ENCODE assay signal across 10 mouse cellular contexts in genomic region chr3:122460848-122461511, GRCm38 (mm10).
DNase-seq lines count a peak whose midpoint lies in the region; ATAC-seq and TF ChIP-seq lines count a peak whose summit lies in the region.
"Had no signal": no experiment of that assay in that cellular context is flagged by ENCODE, and none has a peak within 500 bp of the region (broad histone marks: within the 10 kb centered on the region; RNA-seq: fewer than 3 reads in every experiment).

No protein-coding gene starts in this region.

- no peak overlapping the region for H3K4me2 ChIP-seq in hindbrain, embryonic 11.5 days (replicated peaks; ENCODE audit: low read depth, low read length)
- peak overlapping the region; percentile 14; the same call in 1 of the 2 replicates for H3K4me2 ChIP-seq in midbrain, embryonic 11.5 days
- H3K4me2 ChIP-seq in heart, embryonic 12.5 days = no peak overlapping the region

- H3K36me3 ChIP-seq in hindbrain, embryonic 11.5 days (ENCODE audit: control insufficient read depth, insufficient read depth, low read length) = no peaks in the 10 kb centered on the region
- no peaks in the 10 kb centered on the region for H3K36me3 ChIP-seq in midbrain, embryonic 11.5 days (ENCODE audit: control insufficient read depth, insufficient read depth, low read length)
- H3K36me3 ChIP-seq in heart, embryonic 12.5 days = no peaks in the 10 kb centered on the region

- intact Hi-C loops in gastrocnemius, adult 2 months (cut with DNase I) = loop anchor here (5.0 kb wide), 1 partner anchor 39 kb away; no protein-coding TSS in a partner anchor
- intact Hi-C loops in gastrocnemius, postnatal 36 days (cut with DNase I) = loop anchor here (5.0 kb wide), 1 partner anchor 39 kb away; no protein-coding TSS in a partner anchor

- H3K9ac ChIP-seq in hindbrain, embryonic 11.5 days (ENCODE audit: low read depth, low read length) = peak overlapping the region; percentile 42
- peak overlapping the region; percentile 33; the same call in 1 of the 2 replicates for H3K9ac ChIP-seq in midbrain, embryonic 11.5 days (ENCODE audit: low read length)
- H3K9ac ChIP-seq in heart, embryonic 12.5 days = no peak overlapping the region

- no peak for DNase-seq in gastrocnemius, adult 2 months
- DNase-seq in gastrocnemius, postnatal 36 days = no peak
- DNase-seq in embryo, embryonic 11 days = peak; percentile 66
- DNase-seq in hindbrain, embryonic 11.5 days (ENCODE audit: low spot score) = peak; percentile 56
- DNase-seq in midbrain, embryonic 11.5 days (ENCODE audit: low spot score, missing footprints) = peak; percentile 95
- no peak for DNase-seq in left cerebral cortex, adult 18-20 months (ENCODE audit: low spot score in 2 of 2)
- no peak for DNase-seq in natural killer cell, adult 2 months (ENCODE audit: low spot score in 2 of 2)
- DNase-seq: adrenal gland, postnatal 36 days; heart, postnatal 4 days had no signal

- no peaks in the 10 kb centered on the region for H3K9me3 ChIP-seq in hindbrain, embryonic 11.5 days (ENCODE audit: control insufficient read depth, low read length)
- no peaks in the 10 kb centered on the region for H3K9me3 ChIP-seq in midbrain, embryonic 11.5 days (ENCODE audit: control insufficient read depth, low read length)
- no peaks in the 10 kb centered on the region for H3K9me3 ChIP-seq in heart, embryonic 12.5 days (replicated peaks)

- no peaks in the 10 kb centered on the region for H3K27me3 ChIP-seq in hindbrain, embryonic 11.5 days (ENCODE audit: control insufficient read depth, insufficient read depth, low read length)
- no peaks in the 10 kb centered on the region for H3K27me3 ChIP-seq in midbrain, embryonic 11.5 days (ENCODE audit: control insufficient read depth, insufficient read depth, low read length)
- H3K27me3 ChIP-seq in heart, embryonic 12.5 days (replicated peaks) = peaks cover 71% of the 10 kb centered on the region

- no peak for TF ChIP-seq CTCF in gastrocnemius, adult 2 months (IDR thresholded peaks at IDR 0.05)

- peak overlapping the region; percentile 6; the same call in 1 of the 2 replicates for H3K27ac ChIP-seq in gastrocnemius, adult 2 months
- peak overlapping the region; percentile 88 for H3K27ac ChIP-seq in hindbrain, embryonic 11.5 days (ENCODE audit: low read depth, low read length)
- peak overlapping the region; percentile 80 for H3K27ac ChIP-seq in midbrain, embryonic 11.5 days (ENCODE audit: low read depth, low read length)
- H3K27ac ChIP-seq in heart, embryonic 12.5 days (ENCODE audit: poor library complexity, severe bottlenecking) = no peak overlapping the region

- peak; percentile 72 for ATAC-seq in hindbrain, embryonic 11.5 days (ENCODE audit: low FRiP score)
- peak; percentile 79 for ATAC-seq in midbrain, embryonic 11.5 days (ENCODE audit: low FRiP score)
- ATAC-seq in heart, embryonic 12.5 days (ENCODE audit: insufficient number of reproducible peaks, low FRiP score) = no peak

- H3K4me1 ChIP-seq in hindbrain, embryonic 11.5 days (replicated peaks; ENCODE audit: control insufficient read depth, insufficient read depth, low read length) = peaks cover 13% of the 10 kb centered on the region; the same call in 1 of the 2 replicates
- peaks cover 35% of the 10 kb centered on the region for H3K4me1 ChIP-seq in midbrain, embryonic 11.5 days (ENCODE audit: control insufficient read depth, insufficient read depth, low read length)
- H3K4me1 ChIP-seq in heart, embryonic 12.5 days (replicated peaks) = peaks cover 6% of the 10 kb centered on the region

- H3K4me3 ChIP-seq in gastrocnemius, adult 2 months = peak overlapping the region; percentile 33
- no peak overlapping the region for H3K4me3 ChIP-seq in hindbrain, embryonic 11.5 days (ENCODE audit: low read depth, low read length)
- H3K4me3 ChIP-seq in midbrain, embryonic 11.5 days (ENCODE audit: low read depth, low read length) = no peak overlapping the region
- no peak overlapping the region for H3K4me3 ChIP-seq in heart, embryonic 12.5 days

- 14% methylated on average over 8 of the region's 8 CpGs for WGBS in hindbrain, embryonic 11.5 days
- WGBS in midbrain, embryonic 11.5 days = 11% methylated on average over 8 of the region's 8 CpGs
- 61% methylated on average over 8 of the region's 8 CpGs for WGBS in heart, embryonic 12.5 days

Comparison
In these comparisons a context has a peak if more than half of its experiments do, and no peak if none do; other contexts are left out.
1. DNase-seq: peak in embryo, embryonic 11 days (single experiment), hindbrain, embryonic 11.5 days (single experiment) and midbrain, embryonic 11.5 days (single experiment); none in gastrocnemius, adult 2 months (single experiment), gastrocnemius, postnatal 36 days (0 of 2), left cerebral cortex, adult 18-20 months (0 of 2) and natural killer cell, adult 2 months (0 of 2).